Mouse (Mus musculus) brain, embryonic 18.5 days (tissue): ENCODE results near the gene Klhl33.

Experiments
- DNase-seq: peaks from one replicate; pipeline ENCODE4 v3.0.0-alpha.2; 2012; ENCODE audit warnings: low read depth, low spot score

The Klhl33 gene

GRCm38 (mm10) chr14:50855788-50856187, 41.5 kb downstream of the Klhl33 start:
- DNase-seq = no peak
